Mouse (Mus musculus) neural tube, embryonic 15.5 days (tissue): ENCODE results near the gene Ripor1. TPM values are rescaled to one million over a fixed set of nuclear protein-coding genes. Genes with fewer than 3 reads are reported as not detected.

Experiments
- ATAC-seq: fragments of 200-750 bp; cut with Nextera tagmentation; 2 replicates; pipeline ENCODE4 v1.8.0; 2017; ENCODE audit warnings: mild to moderate bottlenecking, moderate TSS enrichment, moderate library complexity; ENCODE audit not compliant: low FRiP score
- H3K27ac ChIP-seq: fragments of 300-500 bp; sonication (generic); replicated peaks from 2 replicates; pipeline ENCODE4 v1.5.1; 2015; ENCODE audit warnings: mild to moderate bottlenecking, inconsistent platforms
- H3K27me3 ChIP-seq: fragments of 300-500 bp; sonication (generic); replicated peaks from 2 replicates; pipeline ENCODE4 v1.6.1; 2015; ENCODE audit warnings: inconsistent platforms
- H3K36me3 ChIP-seq: fragments of 300-500 bp; sonication (generic); 2 replicates; pipeline ENCODE4 v1.6.1; 2015; ENCODE audit warnings: inconsistent platforms
- H3K4me1 ChIP-seq: fragments of 300-500 bp; sonication (generic); 2 replicates; pipeline ENCODE4 v1.6.1; 2015; ENCODE audit warnings: inconsistent platforms
- H3K4me2 ChIP-seq: fragments of 300-500 bp; sonication (generic); 2 replicates; pipeline ENCODE4 v1.6.1; 2015; ENCODE audit warnings: inconsistent platforms, mild to moderate bottlenecking, moderate library complexity
- H3K4me3 ChIP-seq: fragments of 300-500 bp; sonication (generic); replicated peaks from 2 replicates; pipeline ENCODE4 v1.5.1; 2015; ENCODE audit warnings: mild to moderate bottlenecking, inconsistent platforms
- H3K9ac ChIP-seq: fragments of 300-500 bp; sonication (generic); replicated peaks from 2 replicates; pipeline ENCODE4 v1.6.1; 2015; ENCODE audit warnings: mild to moderate bottlenecking, inconsistent platforms
- H3K9me3 ChIP-seq: fragments of 300-500 bp; sonication (generic); replicated peaks from 2 replicates; pipeline ENCODE4 v1.6.1; 2016; ENCODE audit warnings: inconsistent platforms
- WGBS: fragments of 180-500 bp; shearing (Covaris S2); methylation state at CpG from one replicate; pipeline ENCODE4 v1.1.7; 2015; ENCODE audit warnings: mixed read lengths; 5-methylcytosine and 5-hydroxymethylcytosine counted together
- polyA plus RNA-seq: library from polyadenylated mRNA; unstranded; fragments of >200 nt; fragmentation: Nextera tagmentation; extraction: Ambion mirVana; gene quantifications from 2 replicates; pipeline ENCODE4 v1.2.1, GENCODE M21; 2015

The Ripor1 gene
- polyA plus RNA-seq, 1 experiment from 2014 or later, result 34.0 TPM

DNA sequence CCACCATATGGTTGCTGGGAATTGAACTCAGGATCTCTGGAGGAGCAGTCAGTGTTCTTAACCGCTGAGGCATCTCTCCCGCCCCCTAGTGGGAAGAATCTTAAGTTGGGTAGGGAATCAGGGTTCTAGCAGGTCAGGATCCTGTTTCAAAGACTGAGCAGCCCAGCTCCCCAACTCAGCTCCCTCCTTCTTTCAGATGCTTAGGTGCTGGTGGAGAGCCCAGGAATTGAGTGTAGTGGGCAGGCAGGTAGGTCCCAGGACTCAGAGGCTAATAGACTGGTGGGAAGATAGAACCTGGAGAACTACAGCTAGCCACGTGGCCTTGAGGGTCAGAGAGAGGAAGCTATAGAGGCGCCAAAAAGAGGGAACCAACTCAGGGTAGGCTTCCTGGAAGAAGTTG is 2.6 kb downstream of the Ripor1 start:
- H3K4me3 ChIP-seq, result no peak overlapping the region
- H3K27ac ChIP-seq, result no peak overlapping the region
- H3K27me3 ChIP-seq, result peaks cover 15% of the 10 kb centered on the region
- H3K9me3 ChIP-seq, result no peaks in the 10 kb centered on the region
- ATAC-seq, result no peak
- H3K9ac ChIP-seq, result no peak overlapping the region
- no peaks in the 10 kb centered on the region for H3K36me3 ChIP-seq
- WGBS, result 40% methylated on average over 4 of the region's 4 CpGs
- H3K4me2 ChIP-seq, result peak overlapping the region; percentile 87; the same call in 1 of the 2 replicates
- H3K4me1 ChIP-seq, result peaks cover 36% of the 10 kb centered on the region

DNA sequence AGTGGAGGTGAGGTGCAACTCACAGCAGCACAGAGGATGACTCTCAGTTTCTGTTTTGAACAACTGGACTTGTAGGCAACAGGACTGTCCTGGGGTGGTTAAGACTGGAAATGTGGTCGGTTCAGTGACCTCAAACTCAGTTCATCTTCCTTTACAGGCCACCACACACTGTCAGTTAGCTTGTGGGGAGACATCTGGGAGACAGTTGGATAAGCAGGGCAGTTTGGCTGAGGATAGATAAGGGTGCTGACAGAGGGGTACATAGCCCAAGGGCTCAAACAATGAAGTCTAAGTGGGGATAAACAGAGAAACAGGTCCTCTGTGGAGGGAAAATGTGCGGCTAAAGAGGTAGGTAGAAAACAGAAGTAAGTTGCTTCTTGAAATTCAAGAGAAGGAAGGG is 4.3 kb downstream of the Ripor1 start:
- H3K27ac ChIP-seq, result no peak overlapping the region
- WGBS, result 82% methylated on average over 2 of the region's 2 CpGs
- H3K4me2 ChIP-seq, result no peak overlapping the region
- no peaks in the 10 kb centered on the region for H3K9me3 ChIP-seq
- peaks cover 51% of the 10 kb centered on the region for H3K4me1 ChIP-seq
- no peak overlapping the region for H3K4me3 ChIP-seq
- no peaks in the 10 kb centered on the region for H3K36me3 ChIP-seq
- peaks cover 18% of the 10 kb centered on the region for H3K27me3 ChIP-seq
- no peak overlapping the region for H3K9ac ChIP-seq
- no peak for ATAC-seq

DNA sequence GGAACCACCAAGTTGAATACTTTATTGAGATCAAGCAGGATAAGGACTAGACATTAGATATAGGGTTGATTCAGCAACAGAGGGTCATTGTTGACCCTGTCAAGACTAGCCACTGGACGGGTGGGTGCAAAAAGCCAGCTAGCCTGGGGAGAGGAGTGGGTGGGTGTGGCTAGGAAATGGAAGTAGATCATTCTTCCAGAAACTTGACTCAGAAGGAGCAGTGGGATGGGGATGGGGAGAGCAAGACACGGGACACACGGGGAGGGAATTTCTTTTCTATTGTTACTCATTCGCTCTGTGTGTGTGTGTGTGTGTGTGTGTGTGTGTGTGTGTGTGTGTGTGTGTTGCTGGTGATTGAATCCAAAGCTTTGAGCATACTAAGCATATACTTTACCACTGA is 4.7 kb downstream of the Ripor1 start:
- H3K27ac ChIP-seq, result no peak overlapping the region
- ATAC-seq, result no peak
- 78% methylated on average over 4 of the region's 4 CpGs for WGBS
- peaks cover 18% of the 10 kb centered on the region for H3K27me3 ChIP-seq
- H3K9ac ChIP-seq, result no peak overlapping the region
- H3K4me2 ChIP-seq, result no peak overlapping the region
- no peaks in the 10 kb centered on the region for H3K9me3 ChIP-seq
- no peak overlapping the region for H3K4me3 ChIP-seq
- peaks cover 49% of the 10 kb centered on the region for H3K4me1 ChIP-seq
- H3K36me3 ChIP-seq, result 0 out of 2 replicates have a peak, but pooled peaks cover under 1% of the 10 kb centered on the region

DNA sequence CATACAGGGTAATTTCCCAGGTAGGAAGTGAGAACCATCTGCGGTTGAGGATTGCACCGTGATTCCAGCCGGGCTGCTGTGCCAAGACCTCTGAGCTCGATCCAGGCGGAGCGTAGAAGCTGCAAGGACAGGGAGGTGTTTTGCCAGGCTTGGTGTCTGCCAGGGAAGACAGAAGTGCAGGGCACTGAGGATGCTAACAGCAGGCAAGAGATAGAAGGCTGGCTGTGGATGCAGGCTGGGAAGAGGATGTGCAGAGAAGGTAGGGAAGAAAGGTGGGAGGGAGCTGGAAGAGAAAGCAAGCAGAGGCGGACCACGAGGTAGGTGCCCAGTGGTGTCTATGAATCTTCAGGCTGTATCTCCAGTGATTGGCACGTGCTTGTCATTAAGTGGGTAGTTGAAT is 6.8 kb downstream of the Ripor1 start:
- Histone ChIP-seq H3K4me1 (peaks cover 38% of the 10 kb centered on the region), H3K27me3 (peaks cover 18% of the 10 kb centered on the region), H3K4me3 (no peak overlapping the region), H3K4me2 (no peak overlapping the region), H3K9me3 (no peaks in the 10 kb centered on the region), H3K36me3 (peaks cover 20% of the 10 kb centered on the region), H3K27ac (no peak overlapping the region), H3K9ac (no peak overlapping the region)
- no peak for ATAC-seq
- 87% methylated on average over 9 of the region's 9 CpGs for WGBS

DNA sequence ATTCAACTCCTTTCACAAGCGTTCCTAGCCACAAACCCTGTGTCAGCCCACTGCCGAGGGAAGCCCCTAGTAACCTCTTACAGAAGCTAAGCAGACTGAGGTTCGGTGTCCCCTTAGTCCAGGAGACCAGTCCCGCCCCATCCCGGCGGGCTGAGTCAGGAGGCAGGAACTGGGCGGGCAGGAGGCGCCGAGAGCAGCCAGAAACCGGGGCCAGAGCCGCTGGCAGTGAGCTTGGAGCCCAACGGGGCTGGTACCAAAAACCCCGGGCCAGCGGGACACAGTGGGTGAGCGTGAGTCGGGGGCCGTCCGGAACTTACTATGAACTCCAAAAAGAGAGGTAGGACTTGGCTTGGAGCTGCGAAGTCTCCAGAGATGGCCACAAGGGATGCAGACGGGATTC is 8.0 kb downstream of the Ripor1 start:
- H3K36me3 ChIP-seq, result peaks cover 32% of the 10 kb centered on the region
- H3K4me2 ChIP-seq, result peak overlapping the region; percentile 84
- H3K4me1 ChIP-seq, result peaks cover 26% of the 10 kb centered on the region
- H3K9me3 ChIP-seq, result no peaks in the 10 kb centered on the region
- WGBS, result 5% methylated on average over 20 of the region's 20 CpGs
- no peak overlapping the region for H3K27ac ChIP-seq
- H3K4me3 ChIP-seq, result peak overlapping the region; percentile 19
- ATAC-seq, result no peak
- no peak overlapping the region for H3K9ac ChIP-seq
- H3K27me3 ChIP-seq, result peaks cover 18% of the 10 kb centered on the region

DNA sequence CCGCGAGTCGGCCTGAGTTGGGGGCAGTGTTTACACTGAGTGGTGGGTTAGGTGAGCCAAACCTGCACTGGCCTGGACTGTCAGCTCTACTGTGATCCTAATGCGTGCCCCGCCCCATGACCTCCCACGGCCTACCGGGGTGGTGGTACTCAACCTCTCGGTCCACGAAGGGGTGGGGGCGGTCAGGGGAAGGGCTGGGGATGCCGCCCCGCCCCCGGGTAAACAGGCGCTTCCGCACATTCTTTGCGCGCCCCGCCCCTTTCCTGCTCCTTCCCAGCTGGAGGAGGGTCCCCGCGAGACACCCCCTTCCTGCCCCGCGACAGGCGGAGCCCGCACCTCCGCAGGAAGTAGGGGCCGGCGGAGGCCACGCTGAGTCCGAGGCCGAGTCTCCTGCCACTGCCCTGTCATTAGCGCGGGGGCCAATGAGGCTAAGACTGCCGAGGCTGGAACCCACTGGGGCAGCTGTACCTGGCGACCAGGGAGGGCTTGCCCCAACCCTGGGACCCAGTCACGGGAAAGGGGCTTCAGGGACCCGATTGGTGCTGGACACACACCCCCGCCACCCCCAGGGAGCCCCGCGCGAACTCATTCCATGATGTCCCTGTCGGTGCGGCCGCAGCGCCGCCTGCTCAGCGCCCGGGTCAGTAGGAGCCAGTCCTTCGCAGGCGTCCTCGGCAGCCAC is 8.9 kb downstream of the Ripor1 start:
- peak overlapping the region; percentile 40 for H3K4me3 ChIP-seq
- H3K9ac ChIP-seq, result peak overlapping the region; percentile 52
- H3K4me1 ChIP-seq, result peaks cover 21% of the 10 kb centered on the region
- peaks cover 18% of the 10 kb centered on the region for H3K27me3 ChIP-seq
- H3K36me3 ChIP-seq, result peaks cover 41% of the 10 kb centered on the region
- peak overlapping the region; percentile 84 for H3K4me2 ChIP-seq
- peak; percentile 21 for ATAC-seq
- 3% methylated on average over 44 of the region's 50 CpGs for WGBS
- no peaks in the 10 kb centered on the region for H3K9me3 ChIP-seq
- no peak overlapping the region for H3K27ac ChIP-seq

DNA sequence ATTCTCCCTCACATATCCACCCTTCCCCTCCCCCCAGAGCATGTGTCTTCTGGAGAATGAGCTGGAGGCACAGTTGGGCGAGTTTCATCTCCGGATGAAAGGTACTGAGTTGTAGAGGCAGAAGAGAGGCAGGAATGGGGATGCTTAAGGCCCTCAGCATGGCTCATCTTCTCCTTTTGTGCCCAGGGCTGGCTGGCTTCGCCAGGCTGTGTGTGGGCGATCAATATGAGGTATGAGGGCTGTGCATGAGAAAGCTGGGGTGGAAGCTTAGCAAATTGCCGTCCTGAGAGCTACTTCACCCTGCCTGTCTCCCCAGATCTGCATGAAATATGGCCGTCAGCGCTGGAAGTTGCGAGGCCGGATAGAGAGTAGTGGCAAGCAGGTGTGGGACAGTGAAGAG is 10.9 kb downstream of the Ripor1 start:
- 94% methylated on average over 9 of the region's 9 CpGs for WGBS
- no peak overlapping the region for H3K4me3 ChIP-seq
- peaks cover 21% of the 10 kb centered on the region for H3K4me1 ChIP-seq
- H3K4me2 ChIP-seq, result no peak overlapping the region
- no peak for ATAC-seq
- no peaks in the 10 kb centered on the region for H3K9me3 ChIP-seq
- no peak overlapping the region for H3K9ac ChIP-seq
- H3K36me3 ChIP-seq, result peaks cover 61% of the 10 kb centered on the region
- H3K27ac ChIP-seq, result no peak overlapping the region
- peaks cover 18% of the 10 kb centered on the region for H3K27me3 ChIP-seq

DNA sequence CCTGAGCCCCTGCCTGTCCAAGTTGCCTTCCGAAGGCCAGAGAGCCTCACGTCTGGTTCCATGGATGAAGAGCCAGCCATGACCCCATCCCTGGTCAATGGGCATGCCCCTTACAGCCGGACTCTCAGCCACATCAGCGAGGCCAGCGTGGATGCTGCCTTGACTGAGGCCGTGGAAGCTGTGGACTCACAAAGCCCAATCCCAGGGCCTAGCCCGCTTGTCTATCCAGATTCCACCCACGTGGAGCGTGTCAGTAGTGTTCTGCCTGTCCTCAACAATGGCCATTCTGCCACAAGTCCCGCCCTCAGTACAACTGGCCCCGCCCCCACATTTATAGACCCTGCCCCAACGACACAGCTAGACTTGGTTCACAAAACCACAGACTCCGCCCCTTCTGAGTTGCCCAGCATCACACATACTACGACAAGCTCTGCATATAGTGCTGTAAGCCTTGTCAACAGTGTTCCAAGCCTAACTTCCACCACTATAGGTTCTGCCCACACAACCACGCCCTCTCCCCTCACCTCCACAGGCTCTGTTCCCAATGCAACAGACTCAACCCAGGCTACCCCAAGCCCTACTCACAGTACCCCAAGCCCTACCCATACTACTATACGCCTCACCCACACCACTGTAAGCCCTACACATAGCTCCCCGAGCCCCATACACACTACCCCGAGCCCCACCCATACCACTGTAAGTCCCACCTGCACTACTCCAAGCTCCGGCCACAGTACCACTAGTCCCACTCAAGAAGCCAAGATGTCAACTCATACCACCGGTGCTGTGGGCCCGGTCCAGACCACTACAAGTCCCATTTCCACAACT is 12.6 kb downstream of the Ripor1 start:
- H3K4me3 ChIP-seq, result no peak overlapping the region
- 87% methylated on average over 21 of the region's 21 CpGs for WGBS
- no peak overlapping the region for H3K9ac ChIP-seq
- no peak overlapping the region for H3K27ac ChIP-seq
- ATAC-seq, result no peak
- peaks cover 3% of the 10 kb centered on the region; the same call in 1 of the 2 replicates for H3K27me3 ChIP-seq
- peaks cover 20% of the 10 kb centered on the region for H3K4me1 ChIP-seq
- H3K36me3 ChIP-seq, result peaks cover 72% of the 10 kb centered on the region
- no peak overlapping the region for H3K4me2 ChIP-seq
- H3K9me3 ChIP-seq, result no peaks in the 10 kb centered on the region

DNA sequence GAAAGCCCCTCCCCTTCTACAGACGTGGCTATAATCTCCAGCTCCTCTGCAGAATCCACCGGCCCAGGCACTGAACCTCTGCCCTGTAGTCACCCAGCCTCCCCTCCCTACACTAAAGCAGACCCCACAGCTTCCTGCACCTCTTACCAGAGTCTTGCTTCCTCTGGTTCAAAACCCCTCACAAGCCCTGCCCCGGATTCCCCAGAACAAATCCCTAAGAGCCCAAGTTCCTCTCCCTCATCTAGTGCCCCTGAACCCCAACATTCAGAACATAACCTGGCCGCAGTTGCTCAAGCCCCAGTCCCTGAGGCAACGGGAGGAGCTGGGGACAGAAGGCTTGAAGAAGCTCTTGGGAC is 13.2 kb downstream of the Ripor1 start:
- H3K4me2 ChIP-seq, result no peak overlapping the region
- peaks cover 78% of the 10 kb centered on the region for H3K36me3 ChIP-seq
- H3K9me3 ChIP-seq, result no peaks in the 10 kb centered on the region
- no peak overlapping the region for H3K27ac ChIP-seq
- no peaks in the 10 kb centered on the region for H3K27me3 ChIP-seq
- H3K4me1 ChIP-seq, result peaks cover 20% of the 10 kb centered on the region
- H3K9ac ChIP-seq, result no peak overlapping the region
- 92% methylated on average over 5 of the region's 5 CpGs for WGBS
- H3K4me3 ChIP-seq, result no peak overlapping the region
- ATAC-seq, result no peak

DNA sequence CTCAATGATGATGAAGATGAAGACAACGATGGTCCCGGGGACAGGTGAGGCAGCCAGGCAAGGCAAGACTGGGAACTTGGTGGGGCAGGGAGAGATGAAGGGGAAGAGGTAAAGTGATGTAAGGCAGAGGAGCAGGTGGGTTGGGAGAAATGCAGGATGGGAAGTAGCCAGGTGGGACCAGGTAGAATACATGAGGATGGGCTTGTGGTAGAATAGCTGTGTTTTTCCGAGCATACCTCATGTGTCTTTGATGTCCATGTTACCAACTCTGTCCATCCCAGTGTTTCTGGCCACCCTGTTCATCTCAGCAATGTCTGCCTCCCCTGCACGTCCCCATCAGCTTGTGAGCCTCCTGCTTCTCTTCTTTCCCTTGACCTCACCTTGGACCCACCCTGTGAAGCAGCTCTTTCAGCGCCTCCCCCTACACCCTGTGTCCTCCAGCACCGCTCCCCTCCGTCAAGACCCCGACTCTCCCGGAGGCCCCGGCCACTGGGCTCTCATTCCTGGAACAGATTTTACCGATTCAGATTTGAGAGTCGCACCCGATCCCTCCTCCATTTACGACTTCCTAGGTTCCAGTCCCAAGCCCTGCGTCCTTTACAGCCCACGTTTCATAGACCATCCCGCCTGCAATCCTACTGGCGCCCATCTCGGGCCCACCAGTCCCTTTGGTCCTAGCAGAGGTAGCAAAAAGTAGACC is 14.0 kb downstream of the Ripor1 start:
- H3K36me3 ChIP-seq, result peaks cover 80% of the 10 kb centered on the region
- H3K9me3 ChIP-seq, result no peaks in the 10 kb centered on the region
- no peak overlapping the region for H3K9ac ChIP-seq
- H3K4me3 ChIP-seq, result no peak overlapping the region
- no peak overlapping the region for H3K4me2 ChIP-seq
- H3K27me3 ChIP-seq, result no peaks in the 10 kb centered on the region
- H3K4me1 ChIP-seq, result peaks cover 20% of the 10 kb centered on the region
- no peak for ATAC-seq
- no peak overlapping the region for H3K27ac ChIP-seq
- WGBS, result 95% methylated on average over 19 of the region's 19 CpGs

DNA sequence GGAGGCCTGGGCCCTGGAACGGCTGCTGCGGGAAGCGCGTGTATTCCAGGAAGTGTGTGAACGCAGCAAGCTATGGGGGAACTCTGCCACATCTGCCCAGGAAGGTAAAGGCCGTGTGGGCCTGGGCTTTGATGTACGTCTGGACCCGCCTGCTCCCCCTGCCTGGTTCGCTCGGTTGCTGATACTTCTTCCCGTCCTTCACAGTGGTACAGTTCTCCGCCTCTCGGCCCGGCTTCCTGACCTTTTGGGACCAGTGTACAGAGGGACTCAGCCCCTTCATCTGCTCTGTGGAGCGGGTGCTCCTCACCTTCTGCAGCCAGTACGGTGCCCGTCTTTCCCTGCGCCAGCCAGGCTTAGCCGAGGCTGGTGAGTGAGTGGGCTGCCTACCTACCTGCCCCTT is 15.2 kb downstream of the Ripor1 start:
- no peak overlapping the region for H3K4me2 ChIP-seq
- no peak for ATAC-seq
- H3K27ac ChIP-seq, result no peak overlapping the region
- H3K27me3 ChIP-seq, result no peaks in the 10 kb centered on the region
- H3K4me1 ChIP-seq, result peaks cover 21% of the 10 kb centered on the region
- H3K9me3 ChIP-seq, result no peaks in the 10 kb centered on the region
- 88% methylated on average over 19 of the region's 19 CpGs for WGBS
- H3K4me3 ChIP-seq, result no peak overlapping the region
- H3K36me3 ChIP-seq, result peaks cover 76% of the 10 kb centered on the region
- H3K9ac ChIP-seq, result no peak overlapping the region
